Mouse (Mus musculus) kidney, postnatal 0 days (tissue): ENCODE results near the gene Pcyt2. TPM values are rescaled to one million over a fixed set of nuclear protein-coding genes. Genes with fewer than 3 reads are reported as not detected.
A peak's percentile ranks its signal among the peaks of the same experiment; 100 is the strongest.

Experiments used
- ATAC-seq: fragments of 200-750 bp; cut with Nextera tagmentation; replicated peaks from 2 replicates; pipeline ENCODE4 v1.8.0; 2017; ENCODE audit warnings: low read depth, moderate number of reproducible peaks, moderate TSS enrichment, moderate library complexity; ENCODE audit not compliant: low FRiP score
- DNase-seq: peaks from one replicate; pipeline ENCODE4 v3.0.0-alpha.2; 2016; ENCODE audit warnings: low spot score
- H3K27ac ChIP-seq: fragments of 300-500 bp; sonication (generic); 2 replicates; pipeline ENCODE4 v1.5.1; 2014; ENCODE audit warnings: mild to moderate bottlenecking
- H3K27me3 ChIP-seq: fragments of 300-500 bp; sonication (generic); 2 replicates; pipeline ENCODE4 v1.6.1; 2014; ENCODE audit warnings: low read length, mixed read lengths; ENCODE audit not compliant: insufficient read depth
- H3K36me3 ChIP-seq: fragments of 300-500 bp; sonication (generic); 2 replicates; pipeline ENCODE4 v1.6.1; 2014; ENCODE audit warnings: low read length, mixed read lengths; ENCODE audit not compliant: insufficient read depth
- H3K4me1 ChIP-seq: fragments of 300-500 bp; sonication (generic); replicated peaks from 2 replicates; pipeline ENCODE4 v1.6.1; 2014; ENCODE audit warnings: antibody characterized with exemption, low read length, mixed read lengths; ENCODE audit not compliant: insufficient read depth
- H3K4me2 ChIP-seq: fragments of 300-500 bp; sonication (generic); 2 replicates; pipeline ENCODE4 v1.6.1; 2014; ENCODE audit warnings: mild to moderate bottlenecking, low read length, moderate library complexity, mixed read lengths
- H3K4me3 ChIP-seq: fragments of 300-500 bp; sonication (generic); replicated peaks from 2 replicates; pipeline ENCODE4 v1.5.1; 2014; ENCODE audit warnings: low read depth, low read length
- H3K9ac ChIP-seq: fragments of 300-500 bp; sonication (generic); 2 replicates; pipeline ENCODE4 v1.6.1; 2014; ENCODE audit warnings: low read depth, low read length
- H3K9me3 ChIP-seq: fragments of 300-500 bp; sonication (generic); replicated peaks from 2 replicates; pipeline ENCODE4 v1.6.1; 2016; ENCODE audit warnings: low read length, inconsistent platforms, mixed read lengths
- CTCF ChIP-seq: IDR thresholded peaks from 2 replicates; pipeline ENCODE4 v1.5.1; 2016; ENCODE audit warnings: antibody characterized with exemption, low read depth, mild to moderate bottlenecking, moderate library complexity
- WGBS: fragments of 180-500 bp; shearing (Covaris S2); extraction: QIAGEN DNeasy Blood & Tissue Kit; methylation state at CpG from one replicate; pipeline ENCODE4 v1.1.7; 2014; 5-methylcytosine and 5-hydroxymethylcytosine counted together
- polyA plus RNA-seq: library from polyadenylated mRNA; unstranded; fragments of >200 nt; fragmentation: Nextera tagmentation; extraction: Ambion mirVana; gene quantifications from 2 replicates; pipeline ENCODE4 v1.2.1, GENCODE M21; 2015

The Pcyt2 gene
- polyA plus RNA-seq, 1 experiment from 2014 or later: 116 TPM

DNA sequence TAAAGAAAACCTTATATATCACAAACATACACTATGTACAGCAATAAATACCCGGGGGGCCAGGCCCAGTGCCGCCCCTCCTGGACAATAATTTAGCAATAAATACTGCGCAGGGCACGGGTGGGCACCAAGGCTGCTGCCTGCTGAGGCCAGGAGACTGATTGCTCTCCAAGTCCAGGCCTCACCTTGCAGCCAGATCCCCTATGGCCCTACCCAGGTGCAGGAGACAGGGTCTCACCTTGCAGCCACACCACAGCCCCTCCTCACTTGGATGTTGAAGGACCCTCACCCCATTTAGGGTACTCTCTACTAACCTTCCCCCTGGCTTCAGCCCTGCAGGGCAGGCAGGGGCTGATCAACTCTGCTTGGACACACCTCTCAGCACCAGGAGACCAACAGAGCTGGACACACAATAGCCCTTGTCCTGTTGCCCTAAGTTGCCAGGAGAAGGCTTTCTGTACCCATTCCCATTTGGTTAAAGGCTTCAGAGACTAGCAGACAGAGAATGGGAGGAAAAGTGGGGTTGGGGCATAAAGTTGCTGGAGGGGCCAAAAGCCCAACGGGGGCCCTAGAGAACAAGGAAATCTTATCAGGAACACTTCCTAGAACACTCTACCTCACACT is 7.5 kb upstream of the Pcyt2 start, which contains the start of gene Sirt7:
Sirt7 (minus strand) TSS at position 89 of the 624 bp plus-strand sequence.
- 16% methylated on average over 5 of the region's 5 CpGs for WGBS
- no peak for DNase-seq
- Histone ChIP-seq H3K27me3 (no peaks in the 10 kb centered on the region), H3K27ac (peak within 1 kb of the TSS; percentile 95), H3K9me3 (no peaks in the 10 kb centered on the region), H3K9ac (peak within 1 kb of the TSS; percentile 86), H3K4me3 (peak within 1 kb of the TSS; percentile 91), H3K36me3 (peaks cover 22% of the 10 kb centered on the region), H3K4me1 (peaks cover 14% of the 10 kb centered on the region), H3K4me2 (peak within 1 kb of the TSS; percentile 75)
- peak; percentile 18; the same call in 1 of the 2 replicates for ATAC-seq
- TF ChIP-seq CTCF: no peak

DNA sequence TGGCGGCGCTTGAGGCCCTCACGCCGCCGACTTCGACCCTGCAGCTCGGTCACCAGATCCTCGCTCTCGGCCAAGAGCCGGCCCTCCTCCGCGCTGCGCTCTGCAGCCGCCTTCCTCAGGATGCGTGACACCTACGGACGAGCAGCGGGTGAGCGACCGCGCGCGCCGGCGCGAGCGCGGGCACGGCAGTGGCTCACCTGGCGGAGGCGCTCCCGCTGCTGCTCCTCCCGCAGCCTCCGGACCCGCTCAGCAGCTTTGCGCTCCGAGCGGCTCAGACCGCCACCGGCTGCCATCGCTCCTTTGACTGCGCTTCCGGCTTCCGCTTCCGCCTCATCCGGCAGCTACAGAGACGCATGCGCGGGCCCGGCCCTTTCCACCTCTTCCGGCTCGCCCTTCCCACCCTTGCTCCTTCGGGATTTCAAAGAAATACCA is 7.0 kb upstream of the Pcyt2 start:
- WGBS: under 1% methylated on average over 53 of the region's 53 CpGs
- DNase-seq (peak; percentile 96), ATAC-seq (peak; percentile 62)
- no peak for TF ChIP-seq CTCF
- H3K4me1 ChIP-seq: peaks cover 8% of the 10 kb centered on the region
- no peaks in the 10 kb centered on the region for H3K27me3 ChIP-seq
- H3K9me3 ChIP-seq: no peaks in the 10 kb centered on the region
- peak overlapping the region; percentile 91 for H3K4me3 ChIP-seq
- H3K36me3 ChIP-seq: peaks cover 28% of the 10 kb centered on the region
- peak overlapping the region; percentile 86 for H3K9ac ChIP-seq
- peak overlapping the region; percentile 75 for H3K4me2 ChIP-seq
- H3K27ac ChIP-seq: peak overlapping the region; percentile 95

DNA sequence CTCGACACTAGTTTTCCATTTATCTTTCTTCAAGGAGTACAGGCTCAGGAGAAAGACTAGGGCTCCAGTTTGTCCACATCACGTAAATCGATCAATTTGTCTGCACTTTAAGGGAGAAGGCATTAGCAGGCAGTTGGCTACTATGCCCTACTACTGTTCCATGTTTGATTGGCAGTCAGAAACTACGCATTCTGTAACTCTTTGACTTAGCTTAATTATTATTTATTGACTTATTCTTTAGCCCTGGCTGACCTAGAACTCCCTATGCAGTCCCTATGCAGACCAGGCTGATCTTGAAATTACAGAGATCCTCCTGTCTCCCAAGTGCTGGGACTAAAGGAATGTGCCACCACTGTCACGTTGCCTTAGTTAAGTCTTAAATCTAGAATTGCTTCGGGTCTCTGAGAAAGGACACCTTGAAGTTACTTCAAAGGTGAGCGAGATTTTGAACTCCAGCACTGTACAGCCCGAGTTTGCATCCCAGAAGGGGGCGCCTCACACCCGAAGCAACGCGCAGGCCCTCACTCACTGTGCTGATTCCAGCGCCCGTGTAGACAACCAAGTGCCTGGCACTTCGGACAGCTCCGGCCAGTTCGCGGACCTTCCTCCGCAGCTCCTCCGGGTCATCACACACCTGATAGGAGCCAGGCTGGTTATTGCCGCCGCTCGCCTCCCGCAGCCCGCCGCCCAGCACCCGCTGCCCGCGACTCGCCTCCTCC is 6.4 kb upstream of the Pcyt2 start:
- ATAC-seq: peak; percentile 64
- WGBS: 12% methylated on average over 30 of the region's 30 CpGs

DNA sequence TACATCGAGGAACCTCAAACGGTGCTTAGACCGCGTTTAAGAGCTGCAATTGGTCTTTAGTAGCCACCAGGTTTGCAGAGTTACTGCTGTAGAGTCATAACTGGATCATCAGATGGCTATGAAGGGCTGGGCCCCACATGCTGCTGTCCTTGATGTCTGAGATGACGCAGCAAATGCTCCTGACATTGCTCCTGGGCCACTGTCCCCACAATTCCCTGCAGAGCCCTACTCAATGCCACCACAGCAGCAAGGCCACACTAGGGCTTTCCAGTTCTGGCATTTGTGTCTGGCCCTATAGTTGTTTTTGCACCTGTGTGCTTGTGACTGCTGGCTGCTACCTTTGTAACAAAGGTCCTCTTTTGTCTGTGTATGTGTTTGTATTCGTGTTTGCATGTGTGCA is 5.1 kb upstream of the Pcyt2 start:
- peaks cover 22% of the 10 kb centered on the region for H3K36me3 ChIP-seq
- peaks cover 5% of the 10 kb centered on the region; the same call in 1 of the 2 replicates for H3K4me1 ChIP-seq
- no peak overlapping the region for H3K9ac ChIP-seq
- no peaks in the 10 kb centered on the region for H3K9me3 ChIP-seq
- TF ChIP-seq CTCF: no peak
- no peak overlapping the region for H3K27ac ChIP-seq
- no peaks in the 10 kb centered on the region for H3K27me3 ChIP-seq
- H3K4me3 ChIP-seq: no peak overlapping the region
- ATAC-seq (no peak), DNase-seq (no peak)
- H3K4me2 ChIP-seq: no peak overlapping the region
- WGBS: 96% methylated on average over 6 of the region's 6 CpGs

More for the DNA sequence above, 6.4 kb upstream of the Pcyt2 start:
- peak; percentile 73 for TF ChIP-seq CTCF
- Histone ChIP-seq H3K4me2 (peak overlapping the region; percentile 75), H3K27me3 (no peaks in the 10 kb centered on the region), H3K36me3 (peaks cover 28% of the 10 kb centered on the region), H3K27ac (peak overlapping the region; percentile 95), H3K9ac (peak overlapping the region; percentile 86), H3K9me3 (no peaks in the 10 kb centered on the region), H3K4me1 (peaks cover 5% of the 10 kb centered on the region; the same call in 1 of the 2 replicates), H3K4me3 (peak overlapping the region; percentile 91)
- DNase-seq: peak; percentile 81

DNA sequence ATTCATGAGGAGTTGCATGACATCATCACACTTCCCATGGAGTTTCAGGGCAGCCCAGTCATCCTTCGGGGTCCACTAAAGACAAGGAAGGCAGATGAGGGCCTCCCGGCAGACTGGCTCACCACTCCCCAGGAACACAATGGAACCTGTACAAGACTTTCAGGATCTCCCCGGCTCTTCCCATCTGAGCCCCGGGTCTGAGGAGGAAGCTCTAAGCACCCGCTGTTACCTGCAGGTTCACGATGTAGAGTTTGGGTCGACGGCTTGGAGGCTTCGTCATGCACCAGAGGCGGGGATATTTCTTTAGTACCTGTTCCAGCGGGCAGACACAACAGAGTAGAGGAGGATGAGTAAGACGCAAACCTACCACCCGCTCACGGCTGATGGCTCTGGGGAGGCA is 2.5 kb upstream of the Pcyt2 start:
- WGBS: 92% methylated on average over 14 of the region's 14 CpGs

More for the DNA sequence above, 2.5 kb upstream of the Pcyt2 start:
- H3K4me2 ChIP-seq: no peak overlapping the region
- DNase-seq: no peak
- H3K4me3 ChIP-seq: no peak overlapping the region
- H3K9ac ChIP-seq: no peak overlapping the region
- no peak overlapping the region for H3K27ac ChIP-seq
- H3K36me3 ChIP-seq: peaks cover 16% of the 10 kb centered on the region
- ATAC-seq: no peak
- H3K9me3 ChIP-seq: no peaks in the 10 kb centered on the region
- TF ChIP-seq CTCF: no peak
- no peaks in the 10 kb centered on the region for H3K27me3 ChIP-seq
- H3K4me1 ChIP-seq: peaks cover 8% of the 10 kb centered on the region; the same call in 1 of the 2 replicates
